Mouse (Mus musculus): ENCODE data around the gene Rnf10.

DNA sequence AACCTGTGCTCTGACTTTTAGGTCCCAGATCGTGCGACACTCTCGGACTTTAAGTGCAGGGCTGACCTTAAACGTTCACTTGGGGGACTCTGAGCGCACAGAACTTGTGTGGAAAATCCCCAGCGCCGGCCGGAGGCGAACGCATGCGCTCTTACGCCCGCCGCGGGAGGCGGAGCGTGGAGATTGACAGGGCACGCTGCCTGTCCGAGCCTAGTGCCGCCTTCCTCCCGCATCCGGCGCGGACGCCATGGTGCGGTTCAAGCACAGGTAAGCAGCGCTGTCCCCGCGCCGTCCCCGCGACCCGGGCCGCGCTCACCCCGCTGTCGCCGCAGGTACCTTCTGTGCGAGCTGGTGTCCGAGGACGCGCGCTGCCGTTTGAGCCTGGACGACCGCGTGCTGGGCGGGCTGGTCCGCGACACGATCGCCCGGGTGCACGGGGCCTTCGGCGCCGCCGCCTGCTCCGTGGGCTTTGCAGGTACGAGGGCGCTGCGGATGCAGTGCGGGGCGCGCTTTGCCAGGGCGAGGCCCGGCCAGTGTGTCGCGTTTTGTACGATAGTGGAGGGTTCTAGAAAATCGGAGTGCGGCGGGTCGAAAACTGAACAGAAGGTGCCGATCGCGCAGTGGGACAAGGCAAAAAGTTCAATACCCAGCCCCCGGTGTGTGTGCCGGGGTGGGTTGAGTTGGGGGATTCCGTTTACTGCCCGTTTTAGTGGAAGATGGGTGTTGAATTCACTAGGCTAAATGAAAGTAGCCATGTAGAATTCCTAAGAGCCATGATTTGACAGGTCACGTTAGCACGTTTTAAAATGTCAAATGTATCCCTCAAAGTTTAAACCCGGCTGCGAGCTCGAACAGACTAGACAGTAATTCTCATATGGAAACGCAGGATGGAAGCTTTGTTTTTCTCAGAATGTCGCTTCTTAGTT lies 34.6 kb downstream of the Rnf10 start:
- TF ChIP-seq CTCF (IDR thresholded peaks at IDR 0.05; ENCODE audit: low read depth, low read length) (no peak), EP300 (IDR thresholded peaks at IDR 0.05; ENCODE audit: insufficient read depth, low read depth, low read length) (0 out of 2 replicates have a peak, but pooled peaks have one; percentile 2), POLR2A (IDR thresholded peaks at IDR 0.05; ENCODE audit: insufficient read depth, low read length) (peak; percentile 57)
